Mouse (Mus musculus): ENCODE measurements at regions not wholly inside any gene's neighbourhood (a gene's known extent, or its start where the extent isn't known, plus 50 kb on each side); places are given as distances from the start of the nearest gene placed in this dataset.

DNA sequence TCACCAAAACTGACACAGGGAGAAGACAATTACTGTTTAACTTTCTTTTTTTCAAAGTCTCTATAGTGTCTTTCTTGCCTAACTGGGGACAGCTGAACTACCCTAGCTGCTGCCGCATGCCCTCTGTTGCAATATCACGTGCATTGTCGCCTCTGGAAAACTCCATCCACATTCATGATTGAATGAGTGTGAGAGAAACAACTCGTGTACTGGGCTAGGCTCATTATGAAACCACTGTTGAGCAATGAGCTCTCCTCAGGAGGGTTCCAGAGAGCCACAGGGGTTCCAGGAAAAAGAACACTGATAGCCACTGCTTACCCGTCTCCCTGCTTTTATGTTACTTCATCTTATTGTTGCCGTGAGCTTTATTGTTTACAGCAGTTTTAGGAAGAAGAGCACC is 132.2 kb upstream of the Bcl6 start:
- H3K9me3 ChIP-seq (ENCODE audit: control insufficient read depth, low read length), result no peaks in the 10 kb centered on the region
- 63% methylated on average over 6 of the region's 6 CpGs for WGBS
- H3K9ac ChIP-seq (ENCODE audit: low read depth, low read length), result no peak overlapping the region
- DNase-seq (ENCODE audit: low spot score) (no peak), ATAC-seq (replicated peaks; ENCODE audit: low FRiP score) (no peak)
- H3K4me1 ChIP-seq (replicated peaks; ENCODE audit: control insufficient read depth, insufficient read depth, low read length), result no peaks in the 10 kb centered on the region
- no peak overlapping the region for H3K27ac ChIP-seq (ENCODE audit: low read depth, low read length)
- no peak overlapping the region for H3K4me3 ChIP-seq (ENCODE audit: low read depth, low read length)
- H3K27me3 ChIP-seq (replicated peaks; ENCODE audit: control insufficient read depth, insufficient read depth, low read length), result no peaks in the 10 kb centered on the region
- no peak overlapping the region for H3K4me2 ChIP-seq
- no peaks in the 10 kb centered on the region for H3K36me3 ChIP-seq (ENCODE audit: control insufficient read depth, insufficient read depth, low read length)

DNA sequence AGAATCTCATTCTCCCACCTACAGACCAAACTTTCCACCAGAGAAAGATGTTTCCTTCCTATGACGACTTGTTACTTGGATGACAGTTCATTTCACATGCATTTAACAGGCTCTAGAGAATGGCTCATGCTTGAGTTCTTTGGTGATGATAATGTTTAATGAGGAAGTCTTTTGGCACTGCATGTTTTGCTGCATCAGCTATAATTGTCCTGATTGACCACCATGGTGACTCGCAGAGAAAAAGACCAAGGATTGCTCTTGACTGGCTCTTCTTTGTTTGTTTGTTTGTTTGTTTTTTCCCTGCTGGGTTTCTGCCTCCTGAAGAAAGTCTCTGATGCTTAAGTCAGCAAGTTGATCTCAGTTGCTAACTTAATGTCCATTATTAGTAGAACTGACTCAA is 129.8 kb upstream of the Bcl6 start:
- Histone ChIP-seq H3K9me3 (ENCODE audit: control insufficient read depth, low read length) (no peaks in the 10 kb centered on the region), H3K4me1 (replicated peaks; ENCODE audit: control insufficient read depth, insufficient read depth, low read length) (no peaks in the 10 kb centered on the region), H3K27me3 (replicated peaks; ENCODE audit: control insufficient read depth, insufficient read depth, low read length) (no peaks in the 10 kb centered on the region), H3K9ac (ENCODE audit: low read depth, low read length) (no peak overlapping the region), H3K4me3 (ENCODE audit: low read depth, low read length) (no peak overlapping the region), H3K27ac (ENCODE audit: low read depth, low read length) (no peak overlapping the region), H3K4me2 (no peak overlapping the region), H3K36me3 (ENCODE audit: control insufficient read depth, insufficient read depth, low read length) (no peaks in the 10 kb centered on the region)
- ATAC-seq (replicated peaks; ENCODE audit: low FRiP score) (no peak), DNase-seq (ENCODE audit: low spot score) (no peak)
- 72% methylated on average over 2 of the region's 2 CpGs for WGBS

DNA sequence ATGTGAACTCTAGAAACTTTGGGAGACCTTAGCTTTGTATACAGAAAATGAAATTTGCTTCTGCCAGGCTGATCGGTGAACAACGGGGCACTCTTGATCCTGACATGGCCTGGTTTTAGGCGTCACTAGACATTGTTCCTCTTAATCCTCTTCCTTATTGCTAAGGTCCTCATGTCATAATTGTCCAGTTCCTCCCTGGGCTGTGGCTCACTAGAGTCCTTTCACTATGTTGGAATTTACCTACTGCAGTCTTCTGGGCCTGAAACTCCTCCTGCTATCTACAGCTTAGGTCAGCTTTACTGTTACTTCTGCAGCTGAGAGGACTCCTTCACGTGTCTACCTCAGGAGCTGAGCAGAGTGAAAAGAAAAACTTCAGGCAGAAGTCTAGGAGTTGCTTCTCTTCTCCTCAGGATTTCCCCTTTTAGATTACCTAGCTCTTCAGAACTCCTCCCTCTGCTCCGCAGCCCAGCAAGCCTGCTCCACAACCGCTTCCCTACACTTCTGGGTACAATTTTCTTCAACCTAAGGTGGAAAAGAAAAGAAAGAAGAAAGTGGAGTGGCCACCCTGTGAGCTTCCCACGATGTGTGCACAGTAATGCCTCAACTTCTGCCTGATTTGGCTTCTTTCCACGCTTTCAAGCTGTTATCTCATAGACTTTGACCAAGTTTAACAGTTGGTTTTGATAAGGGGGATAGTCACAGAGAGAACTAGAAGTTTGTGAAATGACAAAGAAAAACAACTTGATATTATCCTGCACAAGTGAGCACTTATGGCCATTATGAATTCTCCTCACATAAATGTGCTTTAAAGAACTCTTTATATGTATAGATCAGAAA is 114.4 kb upstream of the Bcl6 start:
- Histone ChIP-seq H3K9me3 (ENCODE audit: control insufficient read depth, low read length) (no peaks in the 10 kb centered on the region), H3K27ac (ENCODE audit: low read depth, low read length) (no peak overlapping the region), H3K27me3 (replicated peaks; ENCODE audit: control insufficient read depth, insufficient read depth, low read length) (no peaks in the 10 kb centered on the region), H3K9ac (ENCODE audit: low read depth, low read length) (no peak overlapping the region), H3K4me1 (replicated peaks; ENCODE audit: control insufficient read depth, insufficient read depth, low read length) (no peaks in the 10 kb centered on the region), H3K4me3 (ENCODE audit: low read depth, low read length) (no peak overlapping the region), H3K4me2 (no peak overlapping the region), H3K36me3 (ENCODE audit: control insufficient read depth, insufficient read depth, low read length) (no peaks in the 10 kb centered on the region)
- no peak for ATAC-seq (replicated peaks; ENCODE audit: low FRiP score)
- 60% methylated on average over 8 of the region's 8 CpGs for WGBS
- no peak for DNase-seq (ENCODE audit: low spot score)

DNA sequence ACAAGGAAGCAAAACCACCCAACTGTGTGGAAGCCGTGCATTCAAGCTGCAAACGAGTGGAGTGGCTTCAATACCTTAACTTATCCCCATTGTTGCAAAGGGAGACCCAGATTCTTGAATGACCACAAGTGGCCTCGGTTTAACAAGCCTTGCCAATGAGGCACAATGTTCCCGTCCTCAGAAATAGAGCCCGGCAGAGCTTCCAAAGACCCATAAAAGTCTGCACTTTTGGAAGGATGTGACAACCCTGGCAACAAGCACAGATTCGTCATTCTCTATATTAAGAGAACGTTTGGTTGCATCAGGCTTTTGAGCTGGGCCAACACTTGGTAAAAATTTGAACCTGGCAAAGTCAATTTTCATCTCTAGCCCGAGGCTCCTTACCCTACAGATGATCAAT is 108.9 kb upstream of the Bcl6 start:
- no peak overlapping the region for H3K4me3 ChIP-seq (ENCODE audit: low read depth, low read length)
- H3K27ac ChIP-seq (ENCODE audit: low read depth, low read length), result no peak overlapping the region
- H3K27me3 ChIP-seq (replicated peaks; ENCODE audit: control insufficient read depth, insufficient read depth, low read length), result no peaks in the 10 kb centered on the region
- ATAC-seq (replicated peaks; ENCODE audit: low FRiP score) (no peak), DNase-seq (ENCODE audit: low spot score) (no peak)
- no peaks in the 10 kb centered on the region for H3K36me3 ChIP-seq (ENCODE audit: control insufficient read depth, insufficient read depth, low read length)
- no peaks in the 10 kb centered on the region for H3K9me3 ChIP-seq (ENCODE audit: control insufficient read depth, low read length)
- no peak overlapping the region for H3K4me2 ChIP-seq
- WGBS, result 78% methylated on average over 8 of the region's 8 CpGs
- no peaks in the 10 kb centered on the region for H3K4me1 ChIP-seq (replicated peaks; ENCODE audit: control insufficient read depth, insufficient read depth, low read length)
- no peak overlapping the region for H3K9ac ChIP-seq (ENCODE audit: low read depth, low read length)

- Histone ChIP-seq H3K9me3 (ENCODE audit: control insufficient read depth, low read length) (no peaks in the 10 kb centered on the region), H3K4me1 (replicated peaks; ENCODE audit: control insufficient read depth, insufficient read depth, low read length) (no peaks in the 10 kb centered on the region), H3K27me3 (replicated peaks; ENCODE audit: control insufficient read depth, insufficient read depth, low read length) (no peaks in the 10 kb centered on the region), H3K36me3 (ENCODE audit: control insufficient read depth, insufficient read depth, low read length) (no peaks in the 10 kb centered on the region), H3K4me2 (no peak overlapping the region), H3K9ac (ENCODE audit: low read depth, low read length) (no peak overlapping the region), H3K27ac (ENCODE audit: low read depth, low read length) (no peak overlapping the region), H3K4me3 (ENCODE audit: low read depth, low read length) (no peak overlapping the region)
- 61% methylated on average over 1 of the region's 1 CpGs for WGBS
- no peak for ATAC-seq (replicated peaks; ENCODE audit: low FRiP score)
- no peak for DNase-seq (ENCODE audit: low spot score)
Measured at GRCm38 (mm10) chr16:24096076-24096475, 107.4 kb upstream of the Bcl6 start.

DNA sequence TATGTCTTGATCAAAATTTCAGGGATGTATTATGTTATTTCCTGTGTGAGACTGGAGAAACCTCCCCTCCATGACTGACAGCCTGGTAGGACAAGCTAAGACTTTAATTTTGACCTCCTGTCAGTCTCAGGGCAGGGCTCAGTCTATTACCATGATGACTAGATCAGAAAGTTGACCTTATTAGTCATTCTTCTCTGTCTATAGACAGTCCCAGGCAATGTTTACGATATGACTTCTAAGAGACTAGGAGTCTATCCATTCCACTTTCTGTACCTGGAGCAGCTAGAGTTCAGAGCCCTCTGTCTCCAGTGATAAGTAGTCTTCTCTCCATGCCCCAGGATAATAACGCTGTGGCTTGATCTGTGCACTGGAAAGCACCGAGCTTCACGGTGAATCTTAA is 107.0 kb upstream of the Bcl6 start:
- no peaks in the 10 kb centered on the region for H3K27me3 ChIP-seq (replicated peaks; ENCODE audit: control insufficient read depth, insufficient read depth, low read length)
- no peaks in the 10 kb centered on the region for H3K36me3 ChIP-seq (ENCODE audit: control insufficient read depth, insufficient read depth, low read length)
- no peak overlapping the region for H3K4me2 ChIP-seq
- H3K27ac ChIP-seq (ENCODE audit: low read depth, low read length), result no peak overlapping the region
- no peaks in the 10 kb centered on the region for H3K9me3 ChIP-seq (ENCODE audit: control insufficient read depth, low read length)
- H3K4me3 ChIP-seq (ENCODE audit: low read depth, low read length), result no peak overlapping the region
- H3K9ac ChIP-seq (ENCODE audit: low read depth, low read length), result no peak overlapping the region
- ATAC-seq (replicated peaks; ENCODE audit: low FRiP score) (no peak), DNase-seq (ENCODE audit: low spot score) (no peak)
- 83% methylated on average over 4 of the region's 4 CpGs for WGBS
- H3K4me1 ChIP-seq (replicated peaks; ENCODE audit: control insufficient read depth, insufficient read depth, low read length), result no peaks in the 10 kb centered on the region

DNA sequence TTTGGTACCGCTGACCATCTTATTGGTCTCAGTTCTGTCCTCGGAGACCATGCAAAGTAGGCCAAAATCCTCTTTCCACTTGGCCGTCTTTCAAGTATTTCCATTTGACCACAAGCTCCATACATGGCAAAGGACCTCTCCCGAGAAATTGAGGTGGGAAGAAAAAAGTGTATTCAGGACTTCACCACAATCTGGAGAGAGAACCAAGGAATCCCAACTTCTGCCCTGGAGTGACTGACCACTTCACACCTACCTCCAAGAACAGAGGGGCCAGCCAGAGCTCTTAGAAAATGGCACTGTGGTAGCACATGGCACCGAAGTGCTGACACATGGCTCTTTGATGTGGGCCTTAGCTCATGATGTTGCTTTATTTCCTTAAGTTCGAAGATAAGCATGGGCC is 105.9 kb upstream of the Bcl6 start:
- Histone ChIP-seq H3K36me3 (ENCODE audit: control insufficient read depth, insufficient read depth, low read length) (no peaks in the 10 kb centered on the region), H3K27me3 (replicated peaks; ENCODE audit: control insufficient read depth, insufficient read depth, low read length) (no peaks in the 10 kb centered on the region), H3K27ac (ENCODE audit: low read depth, low read length) (no peak overlapping the region), H3K4me2 (no peak overlapping the region), H3K9me3 (ENCODE audit: control insufficient read depth, low read length) (no peaks in the 10 kb centered on the region), H3K9ac (ENCODE audit: low read depth, low read length) (no peak overlapping the region), H3K4me1 (replicated peaks; ENCODE audit: control insufficient read depth, insufficient read depth, low read length) (no peaks in the 10 kb centered on the region), H3K4me3 (ENCODE audit: low read depth, low read length) (no peak overlapping the region)
- WGBS, result 88% methylated on average over 6 of the region's 6 CpGs
- ATAC-seq (replicated peaks; ENCODE audit: low FRiP score) (no peak), DNase-seq (ENCODE audit: low spot score) (no peak)

GRCm38 (mm10) chr16:24093624-24094023 is 105.0 kb upstream of the Bcl6 start:
- ATAC-seq (replicated peaks; ENCODE audit: low FRiP score) (no peak), DNase-seq (ENCODE audit: low spot score) (no peak)
- no peaks in the 10 kb centered on the region for H3K4me1 ChIP-seq (replicated peaks; ENCODE audit: control insufficient read depth, insufficient read depth, low read length)
- WGBS, result 76% methylated on average over 8 of the region's 8 CpGs
- H3K4me3 ChIP-seq (ENCODE audit: low read depth, low read length), result no peak overlapping the region
- H3K4me2 ChIP-seq, result no peak overlapping the region
- no peaks in the 10 kb centered on the region for H3K9me3 ChIP-seq (ENCODE audit: control insufficient read depth, low read length)
- H3K27ac ChIP-seq (ENCODE audit: low read depth, low read length), result no peak overlapping the region
- H3K27me3 ChIP-seq (replicated peaks; ENCODE audit: control insufficient read depth, insufficient read depth, low read length), result no peaks in the 10 kb centered on the region
- H3K9ac ChIP-seq (ENCODE audit: low read depth, low read length), result no peak overlapping the region
- no peaks in the 10 kb centered on the region for H3K36me3 ChIP-seq (ENCODE audit: control insufficient read depth, insufficient read depth, low read length)
